Mouse (Mus musculus) heart, postnatal 0 days (tissue): ENCODE results near the gene Rpusd2. TPM values are rescaled to one million over a fixed set of nuclear protein-coding genes. Genes with fewer than 3 reads are reported as not detected.

Experiments
- ATAC-seq: fragments of 200-750 bp; cut with Nextera tagmentation; 2 replicates; pipeline ENCODE4 v1.8.0; 2017; ENCODE audit warnings: low read depth, moderate number of reproducible peaks, moderate library complexity; ENCODE audit not compliant: insufficient read depth
- DNase-seq: peaks from one replicate; pipeline ENCODE4 v3.0.0-alpha.2; 2016; ENCODE audit warnings: low spot score
- H3K27ac ChIP-seq: fragments of 300-500 bp; sonication (generic); 2 replicates; pipeline ENCODE4 v1.5.1; 2014; ENCODE audit warnings: low read depth, mild to moderate bottlenecking
- H3K27me3 ChIP-seq: fragments of 300-500 bp; sonication (generic); 2 replicates; pipeline ENCODE4 v1.6.1; 2014; ENCODE audit warnings: low read length, mixed read lengths; ENCODE audit not compliant: control insufficient read depth, insufficient read depth
- H3K36me3 ChIP-seq: fragments of 300-500 bp; sonication (generic); replicated peaks from 2 replicates; pipeline ENCODE4 v1.6.1; 2014; ENCODE audit warnings: low read length, mixed read lengths; ENCODE audit not compliant: control insufficient read depth, insufficient read depth
- H3K4me1 ChIP-seq: fragments of 300-500 bp; sonication (generic); 2 replicates; pipeline ENCODE4 v1.6.1; 2014; ENCODE audit warnings: antibody characterized with exemption; ENCODE audit not compliant: control insufficient read depth, insufficient read depth
- H3K4me2 ChIP-seq: fragments of 300-500 bp; sonication (generic); 2 replicates; pipeline ENCODE4 v1.6.1; 2014; ENCODE audit warnings: low read depth, mild to moderate bottlenecking, low read length, moderate library complexity
- H3K4me3 ChIP-seq: fragments of 300-500 bp; sonication (generic); 2 replicates; pipeline ENCODE4 v1.5.1; 2014; ENCODE audit warnings: low read depth, low read length
- H3K9ac ChIP-seq: fragments of 300-500 bp; sonication (generic); replicated peaks from 2 replicates; pipeline ENCODE4 v1.6.1; 2014; ENCODE audit warnings: low read depth, low read length, mixed read lengths
- H3K9me3 ChIP-seq: fragments of 300-500 bp; sonication (generic); replicated peaks from 2 replicates; pipeline ENCODE4 v1.6.1; 2016; ENCODE audit warnings: low read length; ENCODE audit not compliant: control insufficient read depth
- CTCF ChIP-seq: IDR thresholded peaks from 2 replicates; pipeline ENCODE4 v1.5.1; 2016; ENCODE audit warnings: antibody characterized with exemption, control low read depth, low read depth
- EP300 ChIP-seq: IDR thresholded peaks from 2 replicates; pipeline ENCODE4 v1.6.1; 2016; ENCODE audit warnings: antibody characterized with exemption, low read depth
- WGBS: fragments of 180-500 bp; shearing (Covaris S2); extraction: QIAGEN DNeasy Blood & Tissue Kit; methylation state at CpG from one replicate; pipeline ENCODE4 v1.1.7; 2014; 5-methylcytosine and 5-hydroxymethylcytosine counted together
- polyA plus RNA-seq: library from polyadenylated mRNA; unstranded; fragments of >200 nt; fragmentation: Nextera tagmentation; extraction: Ambion mirVana; gene quantifications from 2 replicates; pipeline ENCODE4 v1.2.1, GENCODE M21; 2015
- total RNA-seq: library from RNA; depleted of rRNA; stranded (reverse); fragments of >200 nt; gene quantifications from 2 replicates; pipeline ENCODE4 v1.2.3, GENCODE M21; 2014; ENCODE audit warnings: low replicate concordance

Rpusd2 gene
- total and polyA plus RNA-seq, 2 experiments from 2014 or later = 3.3 to 8.8 TPM

GRCm38 (mm10) chr2:119017647-119018046 lies 16.9 kb upstream of the Rpusd2 start:
- Histone ChIP-seq H3K9me3 (no peaks in the 10 kb centered on the region), H3K4me1 (peaks cover 9% of the 10 kb centered on the region; the same call in 1 of the 2 replicates), H3K27me3 (no peaks in the 10 kb centered on the region), H3K4me3 (no peak overlapping the region), H3K27ac (no peak overlapping the region), H3K9ac (no peak overlapping the region), H3K4me2 (no peak overlapping the region), H3K36me3 (peaks cover 45% of the 10 kb centered on the region)
- 91% methylated on average over 3 of the region's 3 CpGs for WGBS
- DNase-seq (no peak), ATAC-seq (no peak)
- TF ChIP-seq EP300 = no peak
- no peak for TF ChIP-seq CTCF

GRCm38 (mm10) chr2:119018391-119019122 lies 16.0 kb upstream of the Rpusd2 start:
- H3K36me3 ChIP-seq = peaks cover 50% of the 10 kb centered on the region
- H3K4me2 ChIP-seq = no peak overlapping the region
- peak; percentile 12 for DNase-seq
- peak overlapping the region; percentile 41; the same call in 1 of the 2 replicates for H3K27ac ChIP-seq
- no peak overlapping the region for H3K9ac ChIP-seq
- TF ChIP-seq CTCF (no peak), EP300 (no peak)
- no peaks in the 10 kb centered on the region for H3K27me3 ChIP-seq
- H3K9me3 ChIP-seq = no peaks in the 10 kb centered on the region
- 55% methylated on average over 22 of the region's 22 CpGs for WGBS
- no peak overlapping the region for H3K4me3 ChIP-seq
- H3K4me1 ChIP-seq = peaks cover 9% of the 10 kb centered on the region; the same call in 1 of the 2 replicates
- ATAC-seq = peak; percentile 36; the same call in 1 of the 2 replicates

- no peak for ATAC-seq
- no peaks in the 10 kb centered on the region for H3K9me3 ChIP-seq
- DNase-seq = no peak
- H3K4me2 ChIP-seq = no peak overlapping the region
- H3K36me3 ChIP-seq = peaks cover 56% of the 10 kb centered on the region
- no peak overlapping the region for H3K9ac ChIP-seq
- H3K4me3 ChIP-seq = no peak overlapping the region
- no peaks in the 10 kb centered on the region for H3K27me3 ChIP-seq
- H3K4me1 ChIP-seq = peaks cover 9% of the 10 kb centered on the region; the same call in 1 of the 2 replicates
- H3K27ac ChIP-seq = peak overlapping the region; percentile 41; the same call in 1 of the 2 replicates
- WGBS = 22% methylated on average over 5 of the region's 5 CpGs
- no peak for TF ChIP-seq EP300
- TF ChIP-seq CTCF = peak; percentile 35
These were observed 15.5 kb upstream of the Rpusd2 start for GRCm38 (mm10) chr2:119019131-119019530.

- Histone ChIP-seq H3K4me3 (no peak overlapping the region), H3K36me3 (peaks cover 57% of the 10 kb centered on the region), H3K27me3 (no peaks in the 10 kb centered on the region), H3K9me3 (no peaks in the 10 kb centered on the region), H3K4me2 (no peak overlapping the region), H3K9ac (no peak overlapping the region), H3K27ac (no peak overlapping the region), H3K4me1 (peaks cover 9% of the 10 kb centered on the region; the same call in 1 of the 2 replicates)
- WGBS = 60% methylated on average over 4 of the region's 4 CpGs
- DNase-seq (no peak), ATAC-seq (no peak)
- TF ChIP-seq EP300 (no peak), CTCF (no peak)
These were observed 15.1 kb upstream of the Rpusd2 start for GRCm38 (mm10) chr2:119019538-119019937.

- DNase-seq (no peak), ATAC-seq (no peak)
- Histone ChIP-seq H3K9ac (no peak overlapping the region), H3K4me2 (no peak overlapping the region), H3K4me1 (no peaks in the 10 kb centered on the region), H3K27me3 (no peaks in the 10 kb centered on the region), H3K27ac (no peak overlapping the region), H3K4me3 (no peak overlapping the region), H3K9me3 (no peaks in the 10 kb centered on the region), H3K36me3 (peaks cover 61% of the 10 kb centered on the region)
- no peak for TF ChIP-seq CTCF
- no peak for TF ChIP-seq EP300
- 90% methylated on average over 6 of the region's 6 CpGs for WGBS
These were observed 11.4 kb upstream of the Rpusd2 start for GRCm38 (mm10) chr2:119023154-119023660.
